9 mouse cellular contexts compared by ENCODE assay signal in genomic region chr8:81349452-81349851, GRCm38 (mm10). TPM values are rescaled to one million over a fixed set of nuclear protein-coding genes. Genes with fewer than 3 reads are reported as not detected.
DNase-seq lines count a peak whose midpoint lies in the region; ATAC-seq and TF ChIP-seq lines count a peak whose summit lies in the region.
"Had no signal": no experiment of that assay in that cellular context is flagged by ENCODE, and none has a peak within 500 bp of the region (broad histone marks: within the 10 kb centered on the region; RNA-seq: fewer than 3 reads in every experiment).

No protein-coding gene starts in this region.

- TF ChIP-seq POLR2A in spleen, adult 2 months (IDR thresholded peaks at IDR 0.05; ENCODE audit: low read depth, low read length): no peak

- no peak overlapping the region for H3K9ac ChIP-seq in forebrain, embryonic 15.5 days (replicated peaks)
- H3K9ac ChIP-seq: embryonic facial prominence, embryonic 12.5 days had no signal

- DNase-seq in heart, postnatal 10 days: peak; percentile 30 to 66
- no peak for DNase-seq in heart, adult 9 months (ENCODE audit: low spot score in 2 of 2)
- peak in 1 of 2 experiments; percentile 26 for DNase-seq in spleen, adult 2 months (ENCODE audit: low read depth in 1 of 2, low spot score in 2 of 2)
- DNase-seq in spleen, adult 18-20 months: no peak
- DNase-seq in adrenal gland, postnatal 25 days: peak; percentile 39
- peak; percentile 55 for DNase-seq in lung, postnatal 14 days
- DNase-seq in urinary bladder, postnatal 4 days (ENCODE audit: low spot score in 2 of 2): no peak

- no peaks in the 10 kb centered on the region for H3K4me1 ChIP-seq in spleen, adult 2 months (ENCODE audit: control insufficient read depth, insufficient read depth, insufficient read length)
- H3K4me1 ChIP-seq in forebrain, embryonic 15.5 days: no peaks in the 10 kb centered on the region
- H3K4me1 ChIP-seq: embryonic facial prominence, embryonic 12.5 days had no signal

- ATAC-seq in forebrain, embryonic 15.5 days (replicated peaks): peak; percentile 74; the same call in 1 of the 2 replicates

- TF ChIP-seq CTCF in spleen, adult 2 months (IDR thresholded peaks at IDR 0.05; ENCODE audit: extremely low read depth, insufficient read depth, insufficient read length, insufficient replicate concordance): peak; percentile 49; the same call in 1 of the 2 replicates

- no peak overlapping the region for H3K4me3 ChIP-seq in spleen, adult 2 months (ENCODE audit: extremely low read depth, insufficient read depth, insufficient read length)
- no peak overlapping the region for H3K4me3 ChIP-seq in forebrain, embryonic 15.5 days
- H3K4me3 ChIP-seq: embryonic facial prominence, embryonic 12.5 days had no signal

- H3K9me3 ChIP-seq in forebrain, embryonic 15.5 days: no peaks in the 10 kb centered on the region
- H3K9me3 ChIP-seq: embryonic facial prominence, embryonic 12.5 days had no signal

- intact Hi-C loops in heart, postnatal 10 days (cut with DNase I): loop anchor here (1.0 to 10.0 kb wide), 4 partner anchors 285 to 1495 kb away; no protein-coding TSS in a partner anchor

- H3K36me3 ChIP-seq in spleen, adult 2 months (ENCODE audit: control insufficient read depth, insufficient read depth, low read length): peaks cover 2% of the 10 kb centered on the region; the same call in 1 of the 2 replicates
- H3K36me3 ChIP-seq in forebrain, embryonic 15.5 days: no peaks in the 10 kb centered on the region
- H3K36me3 ChIP-seq: embryonic facial prominence, embryonic 12.5 days had no signal

- WGBS in spleen, adult 2 months: 88% methylated on average over 1 of the region's 1 CpGs
- WGBS in forebrain, embryonic 15.5 days: 88% methylated on average over 1 of the region's 1 CpGs

- H3K27me3 ChIP-seq in spleen, adult 2 months (ENCODE audit: control insufficient read depth, insufficient read depth, low read length): no peaks in the 10 kb centered on the region
- no peaks in the 10 kb centered on the region for H3K27me3 ChIP-seq in forebrain, embryonic 15.5 days
- H3K27me3 ChIP-seq: embryonic facial prominence, embryonic 12.5 days had no signal

- H3K4me2 ChIP-seq in forebrain, embryonic 15.5 days (replicated peaks): no peak overlapping the region
- H3K4me2 ChIP-seq: embryonic facial prominence, embryonic 12.5 days had no signal

- H3K27ac ChIP-seq in spleen, adult 2 months (ENCODE audit: insufficient read depth, low read length): no peak overlapping the region
- no peak overlapping the region for H3K27ac ChIP-seq in forebrain, embryonic 15.5 days (replicated peaks)
- H3K27ac ChIP-seq: embryonic facial prominence, embryonic 12.5 days had no signal

RNA-seq across cellular contexts. Expression of gene Inpp4b, which starts 7.1 kb away (rescaled TPM):
- 10 to 100 TPM; 41.8 to 44.4 TPM for total RNA-seq in heart, postnatal 10 days (2021)
- 5.1 and 5.8 TPM in 2 replicates for polyA plus RNA-seq in spleen, adult 2 months (2012; rRNA removed)
- 8.7 and 9.2 TPM in 2 replicates for total RNA-seq in adrenal gland, postnatal 25 days (2021)
- polyA plus RNA-seq in forebrain, embryonic 15.5 days (2015; fragmentation: Nextera tagmentation; extraction: Ambion mirVana): 4.7 and 5.0 TPM in 2 replicates

Comparison
In these comparisons a context has a peak if more than half of its experiments do, and no peak if none do; other contexts are left out.
1. DNase-seq: peak in heart, postnatal 10 days (2 of 2), adrenal gland, postnatal 25 days (single experiment) and lung, postnatal 14 days (single experiment); none in heart, adult 9 months (0 of 2), spleen, adult 18-20 months (0 of 2) and urinary bladder, postnatal 4 days (0 of 2).